Mouse (Mus musculus) cerebellum, postnatal 14 days (tissue): Measurements from ENCODE around the gene Slc24a5.

Experiments
- DNase-seq, 2 experiments: peaks; one replicate each; pipeline ENCODE4 v3.0.0; 2021; ENCODE audit warnings: mixed read lengths in 2 of 2

Gene Slc24a5

DNA sequence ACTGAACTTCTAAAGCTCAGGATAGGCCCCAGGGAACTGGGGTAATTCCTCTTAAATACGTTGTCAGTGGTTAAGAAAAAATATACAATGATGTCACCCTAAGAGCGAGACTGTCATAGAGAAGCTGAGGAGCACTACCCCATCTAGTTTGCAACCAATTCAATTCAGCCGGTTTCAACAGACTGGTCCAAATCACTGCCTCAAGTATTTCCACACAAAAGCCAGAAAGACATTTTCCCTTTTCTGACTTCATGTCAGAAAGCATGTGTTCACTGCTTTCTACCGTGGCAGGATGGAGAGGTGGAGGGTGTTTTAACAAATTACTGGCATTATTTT, 54.3 kb downstream of the Slc24a5 start:
- no peak for DNase-seq

DNA sequence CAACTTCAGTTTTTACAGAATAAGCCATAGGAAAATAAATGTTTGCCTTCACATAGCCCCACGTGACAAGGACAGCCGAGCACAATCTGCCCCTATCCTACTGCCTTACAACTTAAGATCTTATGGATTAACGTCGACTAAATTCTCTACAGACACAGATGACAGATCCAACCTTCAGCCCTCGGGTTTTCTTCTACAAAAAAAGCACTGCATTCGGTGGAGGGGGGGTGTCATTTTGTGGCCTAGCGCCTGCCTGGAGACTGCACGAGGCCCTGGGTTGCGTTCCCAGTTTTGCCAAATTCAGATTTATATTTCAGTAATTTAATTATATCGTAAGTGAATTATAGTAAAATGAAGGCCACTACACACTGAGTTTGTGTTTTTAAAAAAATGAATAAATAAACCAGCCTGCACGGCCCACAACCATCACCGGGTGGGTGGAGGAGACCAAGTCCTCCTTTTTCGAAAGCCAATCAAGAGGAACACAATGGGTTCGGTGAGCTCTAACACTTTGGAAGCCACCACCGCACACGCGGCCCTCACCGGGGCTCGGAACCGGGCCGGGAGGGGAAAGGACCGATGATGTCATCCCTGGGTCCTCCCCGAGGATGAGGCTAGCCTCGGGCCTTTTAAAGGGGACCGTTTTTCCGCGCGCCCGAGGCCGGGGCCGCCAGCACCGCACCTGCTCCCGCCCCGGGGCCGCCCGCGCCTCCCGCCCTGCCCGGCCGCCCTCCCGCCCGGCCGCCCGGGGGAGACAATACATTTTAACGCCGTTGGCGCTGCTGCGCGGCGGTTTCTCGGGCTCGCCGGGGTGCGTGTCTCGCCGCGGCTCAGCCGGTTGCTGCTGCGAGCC, 54.9 kb downstream of the Slc24a5 start:
- DNase-seq, result peak; percentile 68 to 78

GRCm38 (mm10) chr2:125123477-125123852, 55.5 kb downstream of the Slc24a5 start, which contains the start of gene Myef2:
TSS of gene Myef2 (minus strand) at chr2:125123661.
- DNase-seq, result peak; percentile 92 to 93

DNA sequence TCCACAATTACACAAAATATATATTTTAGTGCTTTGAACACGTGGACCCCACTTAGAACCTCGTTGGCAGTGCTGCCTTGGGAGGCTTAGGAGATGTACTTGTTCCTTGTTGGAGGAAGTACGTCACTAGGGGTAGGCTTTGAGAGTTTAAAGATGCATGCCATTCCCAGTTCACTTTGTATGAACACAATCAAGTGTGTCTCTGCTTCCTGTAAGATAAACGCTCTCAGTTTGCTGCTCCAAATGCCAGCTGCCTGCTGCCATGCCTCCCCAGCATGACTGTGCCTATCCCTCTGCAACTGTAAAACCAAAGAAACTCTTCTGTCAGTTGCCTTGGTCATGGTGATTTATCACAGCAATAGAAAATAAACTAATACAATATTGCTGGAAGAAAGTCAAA, 57.9 kb downstream of the Slc24a5 start:
- no peak for DNase-seq

- no peak for DNase-seq
Observed at GRCm38 (mm10) chr2:125126792-125127191, 58.9 kb downstream of the Slc24a5 start.

- no peak for DNase-seq
Observed at GRCm38 (mm10) chr2:125134113-125134512, 66.2 kb downstream of the Slc24a5 start.

DNA sequence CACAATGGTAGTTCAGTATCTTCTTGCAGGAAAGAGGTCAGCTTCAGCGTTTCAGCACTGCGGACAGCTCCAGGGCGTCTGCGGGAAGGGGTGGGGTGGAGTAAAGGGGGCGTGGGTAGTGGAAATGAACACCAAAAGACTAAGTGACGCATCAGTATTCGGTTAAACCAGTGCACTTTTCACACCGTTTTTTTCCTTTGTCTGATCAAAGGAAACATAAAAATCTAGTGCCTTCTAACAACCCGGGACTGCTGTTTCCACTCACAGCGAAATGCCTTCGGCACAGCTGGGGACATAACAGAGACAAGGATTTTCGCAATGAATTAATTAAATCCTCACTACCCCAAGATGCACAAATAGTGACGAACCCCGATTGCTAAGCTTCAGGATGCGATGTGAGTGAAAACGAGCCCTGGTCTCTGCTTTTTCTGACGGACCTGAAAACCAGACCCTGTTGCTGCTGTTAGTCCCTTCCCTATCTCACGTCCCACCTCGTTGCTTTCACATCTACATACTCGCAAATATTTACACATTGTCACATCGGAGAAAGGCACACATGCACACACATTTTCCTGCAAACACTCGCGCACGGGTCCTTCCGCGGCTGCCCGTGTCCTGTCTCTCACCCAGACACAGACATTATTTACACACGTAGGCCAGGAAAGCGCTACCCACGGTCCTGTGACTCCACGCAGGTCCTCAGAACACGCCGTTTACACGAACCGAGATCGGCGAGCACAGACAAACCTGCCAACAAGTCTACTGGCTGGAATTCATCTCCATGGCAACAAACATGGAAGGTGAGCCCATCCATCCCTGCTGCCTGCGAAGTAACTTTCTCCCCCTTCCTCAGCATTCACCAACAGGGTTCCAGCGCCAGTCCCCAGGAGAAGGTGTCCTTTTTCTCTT, 68.2 kb downstream of the Slc24a5 start, which contains the start of gene Ctxn2:
Gene Ctxn2 (plus strand): TSS at position 790 of the 909 bp plus-strand sequence.
- peak; percentile 33 to 46 for DNase-seq

GRCm38 (mm10) chr2:125136846-125137245, 68.9 kb downstream of the Slc24a5 start:
- DNase-seq, result no peak
